Mouse (Mus musculus): ENCODE measurements at regions not wholly inside any gene's neighbourhood (a gene's known extent, or its start where the extent isn't known, plus 50 kb on each side); places are given as distances from the start of the nearest gene placed in this dataset.

- 74% methylated on average over 4 of the region's 4 CpGs for WGBS
- no peaks in the 10 kb centered on the region for H3K9me3 ChIP-seq
- no peak overlapping the region for H3K9ac ChIP-seq
- peak; percentile 52; the same call in 1 of the 2 replicates for ATAC-seq (ENCODE audit: low FRiP score)
- H3K4me3 ChIP-seq: no peak overlapping the region
- H3K27me3 ChIP-seq: no peaks in the 10 kb centered on the region
- H3K36me3 ChIP-seq: no peaks in the 10 kb centered on the region
- H3K27ac ChIP-seq: peak overlapping the region; percentile 58
- H3K4me1 ChIP-seq (replicated peaks): peaks cover 17% of the 10 kb centered on the region
- no peak overlapping the region for H3K4me2 ChIP-seq
Measured at GRCm38 (mm10) chr9:67111836-67112584, 62.8 kb upstream of the Tpm1 start.

- no peak overlapping the region for H3K9ac ChIP-seq
- ATAC-seq (ENCODE audit: low FRiP score): no peak
- H3K36me3 ChIP-seq: no peaks in the 10 kb centered on the region
- 62% methylated on average over 3 of the region's 3 CpGs for WGBS
- H3K4me1 ChIP-seq (replicated peaks): peaks cover 17% of the 10 kb centered on the region
- H3K27me3 ChIP-seq: no peaks in the 10 kb centered on the region
- H3K9me3 ChIP-seq: no peaks in the 10 kb centered on the region
- no peak overlapping the region for H3K4me2 ChIP-seq
- H3K27ac ChIP-seq: no peak overlapping the region
- no peak overlapping the region for H3K4me3 ChIP-seq
Measured at GRCm38 (mm10) chr9:67107938-67108337, 58.7 kb upstream of the Tpm1 start.

- H3K4me3 ChIP-seq: no peak overlapping the region
- ATAC-seq (ENCODE audit: low FRiP score): no peak
- no peak overlapping the region for H3K4me2 ChIP-seq
- no peak overlapping the region for H3K9ac ChIP-seq
- H3K27ac ChIP-seq: no peak overlapping the region
- H3K9me3 ChIP-seq: no peaks in the 10 kb centered on the region
- H3K27me3 ChIP-seq: no peaks in the 10 kb centered on the region
- WGBS: 38% methylated on average over 9 of the region's 9 CpGs
- H3K36me3 ChIP-seq: no peaks in the 10 kb centered on the region
- H3K4me1 ChIP-seq (replicated peaks): peaks cover 10% of the 10 kb centered on the region
Measured at GRCm38 (mm10) chr9:67105867-67106266, 56.7 kb upstream of the Tpm1 start.

GRCm38 (mm10) chr9:67105216-67105615, 56.0 kb upstream of the Tpm1 start:
- no peak overlapping the region for H3K4me2 ChIP-seq
- 80% methylated on average over 2 of the region's 2 CpGs for WGBS
- ATAC-seq (ENCODE audit: low FRiP score): no peak

GRCm38 (mm10) chr9:67104616-67105015, 55.4 kb upstream of the Tpm1 start:
- Histone ChIP-seq H3K4me1 (replicated peaks) (peaks cover 6% of the 10 kb centered on the region; the same call in 1 of the 2 replicates), H3K27ac (no peak overlapping the region), H3K4me2 (no peak overlapping the region), H3K27me3 (no peaks in the 10 kb centered on the region), H3K9ac (no peak overlapping the region), H3K9me3 (no peaks in the 10 kb centered on the region), H3K4me3 (no peak overlapping the region), H3K36me3 (no peaks in the 10 kb centered on the region)
- 83% methylated on average over 4 of the region's 4 CpGs for WGBS
- no peak for ATAC-seq (ENCODE audit: low FRiP score)

More at GRCm38 (mm10) chr9:67105216-67105615, 56.0 kb upstream of the Tpm1 start:
- H3K27ac ChIP-seq: no peak overlapping the region
- H3K9me3 ChIP-seq: no peaks in the 10 kb centered on the region
- H3K36me3 ChIP-seq: no peaks in the 10 kb centered on the region
- H3K4me3 ChIP-seq: no peak overlapping the region
- H3K4me1 ChIP-seq (replicated peaks): peaks cover 6% of the 10 kb centered on the region; the same call in 1 of the 2 replicates
- H3K27me3 ChIP-seq: no peaks in the 10 kb centered on the region
- H3K9ac ChIP-seq: no peak overlapping the region

GRCm38 (mm10) chr9:67102578-67102977, 53.4 kb upstream of the Tpm1 start:
- Histone ChIP-seq H3K27ac (no peak overlapping the region), H3K4me1 (replicated peaks) (peaks cover 6% of the 10 kb centered on the region; the same call in 1 of the 2 replicates), H3K9ac (no peak overlapping the region), H3K36me3 (no peaks in the 10 kb centered on the region), H3K9me3 (no peaks in the 10 kb centered on the region), H3K4me2 (no peak overlapping the region), H3K27me3 (no peaks in the 10 kb centered on the region), H3K4me3 (no peak overlapping the region)
- WGBS: 73% methylated on average over 6 of the region's 6 CpGs
- no peak for ATAC-seq (ENCODE audit: low FRiP score)

GRCm38 (mm10) chr9:67099471-67099870, 50.3 kb upstream of the Tpm1 start:
- no peak for ATAC-seq (ENCODE audit: low FRiP score)
- no peak overlapping the region for H3K9ac ChIP-seq
- H3K36me3 ChIP-seq: no peaks in the 10 kb centered on the region
- no peaks in the 10 kb centered on the region for H3K9me3 ChIP-seq
- no peak overlapping the region for H3K27ac ChIP-seq
- 60% methylated on average over 6 of the region's 6 CpGs for WGBS
- no peak overlapping the region for H3K4me2 ChIP-seq
- H3K4me3 ChIP-seq: no peak overlapping the region
- H3K27me3 ChIP-seq: no peaks in the 10 kb centered on the region
- H3K4me1 ChIP-seq (replicated peaks): peaks cover 6% of the 10 kb centered on the region; the same call in 1 of the 2 replicates

Data from hindbrain, embryonic 13.5 days (tissue).